Mouse (Mus musculus): Measurements from ENCODE around the gene Fam185a.

The Fam185a gene

DNA sequence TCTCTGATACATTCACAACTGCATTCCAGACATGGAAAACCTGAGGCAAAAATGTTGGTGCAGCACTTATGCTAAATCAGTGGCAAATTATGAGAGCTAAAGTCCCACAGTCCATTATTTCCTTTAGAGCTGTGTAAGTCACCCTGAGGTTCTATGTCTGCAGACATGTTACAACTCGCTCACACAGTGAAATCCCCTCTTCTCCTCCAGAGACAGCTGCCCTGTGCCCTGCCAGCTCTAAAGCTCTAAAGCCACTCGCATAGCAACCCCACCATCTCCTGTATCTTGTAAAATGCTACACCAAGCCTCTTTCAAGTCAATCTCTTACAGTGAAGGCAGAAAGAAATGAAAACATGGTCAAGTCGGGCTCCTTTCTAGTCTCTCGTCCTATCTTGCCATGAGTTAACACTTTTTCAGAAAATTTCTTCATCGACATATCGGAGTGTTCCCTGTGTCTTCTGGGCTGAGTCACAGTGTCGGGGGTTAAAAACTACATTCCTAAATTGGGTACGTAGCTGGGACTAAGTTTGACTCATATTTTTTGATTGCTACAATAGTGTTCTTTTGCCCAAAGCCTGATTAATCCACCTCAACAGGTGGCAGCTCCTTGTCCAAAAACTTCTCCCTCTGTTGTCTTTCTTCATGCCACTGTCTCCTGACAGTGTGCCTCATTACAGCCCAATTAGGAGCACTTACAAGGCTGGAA lies 68.7 kb downstream of the Fam185a start:
- no peak for DNase-seq (ENCODE audit: low spot score)

GRCm38 (mm10) chr5:21494781-21495180 lies 70.0 kb downstream of the Fam185a start:
- DNase-seq (ENCODE audit: low spot score), result no peak

DNA sequence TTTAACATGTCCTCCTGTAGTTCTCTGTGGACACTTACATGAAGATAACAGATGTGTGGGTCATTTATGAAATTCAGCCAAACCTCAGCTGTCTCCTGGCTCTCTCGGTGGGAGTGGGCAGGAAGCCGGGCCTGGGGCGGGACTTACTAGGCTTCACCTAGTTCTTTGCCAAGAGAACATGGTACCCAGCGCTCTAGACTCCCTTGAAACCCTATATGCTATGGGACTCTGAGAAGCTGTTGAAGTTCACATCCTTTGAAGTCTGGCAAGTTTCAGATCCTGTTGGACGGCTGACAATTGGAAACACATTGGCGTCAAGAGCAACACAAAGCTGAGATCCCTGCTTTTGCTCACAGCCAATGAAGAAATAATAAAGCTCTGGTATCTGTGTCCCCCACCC lies 71.6 kb downstream of the Fam185a start:
- DNase-seq (ENCODE audit: low spot score), result peak; percentile 29

DNA sequence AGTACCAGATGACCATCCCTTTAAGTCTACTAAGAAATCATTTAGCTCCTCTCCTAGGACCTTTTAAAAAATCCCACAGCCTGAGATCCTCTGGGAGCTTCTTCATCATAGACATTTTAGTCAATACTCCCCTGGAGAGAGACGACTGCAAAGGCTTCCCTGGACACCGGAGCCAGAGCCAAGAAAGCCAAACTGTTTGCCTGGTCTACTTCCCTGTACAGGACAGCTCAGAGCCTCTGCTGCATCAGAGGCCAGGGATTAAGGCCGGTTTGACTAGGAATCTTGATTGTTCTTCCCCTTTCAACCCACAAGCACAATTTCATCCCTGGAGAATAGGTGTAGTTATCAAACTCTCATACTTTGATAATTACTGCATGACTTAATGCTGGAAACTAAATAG lies 72.1 kb downstream of the Fam185a start:
- no peak for DNase-seq (ENCODE audit: low spot score)

DNA sequence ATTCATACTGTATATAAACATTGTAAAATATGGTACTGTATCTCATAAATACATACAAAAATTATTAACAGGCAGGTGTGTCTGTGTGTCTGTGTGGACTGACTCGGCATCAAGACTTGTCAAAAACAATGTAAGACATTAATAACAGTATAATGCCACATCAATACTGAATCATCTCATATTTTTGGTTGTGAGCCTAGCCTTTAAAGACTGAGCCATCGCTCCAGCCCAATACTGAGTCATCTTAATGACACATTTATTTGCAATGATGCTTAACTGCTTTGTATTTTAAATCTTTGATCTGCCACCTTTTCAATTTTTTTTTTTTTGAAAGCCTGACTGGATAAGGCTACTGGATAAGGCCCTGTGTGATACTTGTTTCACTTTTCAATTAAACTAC lies 73.7 kb downstream of the Fam185a start:
- no peak for DNase-seq (ENCODE audit: low spot score)

DNA sequence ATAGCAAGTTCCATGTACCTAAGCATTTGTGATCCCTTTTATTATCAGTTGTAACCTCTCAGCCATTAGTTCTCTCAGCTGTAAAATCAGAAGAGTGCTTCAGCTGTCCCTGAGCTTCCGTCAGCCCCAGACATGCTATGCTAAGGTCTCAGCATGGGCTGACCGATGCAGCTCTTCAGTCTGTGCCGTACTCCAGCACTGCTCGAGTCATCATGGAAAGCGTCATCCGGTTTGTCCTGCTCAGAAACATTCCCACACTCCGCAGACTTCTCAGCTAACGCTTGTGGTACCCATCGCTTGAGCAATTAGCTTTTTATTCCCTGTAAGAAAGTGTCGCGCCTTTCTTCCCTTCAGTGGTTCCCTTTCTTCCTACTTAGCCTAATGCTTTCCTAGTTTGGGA lies 74.2 kb downstream of the Fam185a start:
- DNase-seq (ENCODE audit: low spot score), result no peak

GRCm38 (mm10) chr5:21500133-21500532 lies 75.4 kb downstream of the Fam185a start:
- DNase-seq (ENCODE audit: low spot score), result no peak

- no peak for DNase-seq (ENCODE audit: low spot score)
Observed at GRCm38 (mm10) chr5:21500941-21501340, 76.2 kb downstream of the Fam185a start.

DNA sequence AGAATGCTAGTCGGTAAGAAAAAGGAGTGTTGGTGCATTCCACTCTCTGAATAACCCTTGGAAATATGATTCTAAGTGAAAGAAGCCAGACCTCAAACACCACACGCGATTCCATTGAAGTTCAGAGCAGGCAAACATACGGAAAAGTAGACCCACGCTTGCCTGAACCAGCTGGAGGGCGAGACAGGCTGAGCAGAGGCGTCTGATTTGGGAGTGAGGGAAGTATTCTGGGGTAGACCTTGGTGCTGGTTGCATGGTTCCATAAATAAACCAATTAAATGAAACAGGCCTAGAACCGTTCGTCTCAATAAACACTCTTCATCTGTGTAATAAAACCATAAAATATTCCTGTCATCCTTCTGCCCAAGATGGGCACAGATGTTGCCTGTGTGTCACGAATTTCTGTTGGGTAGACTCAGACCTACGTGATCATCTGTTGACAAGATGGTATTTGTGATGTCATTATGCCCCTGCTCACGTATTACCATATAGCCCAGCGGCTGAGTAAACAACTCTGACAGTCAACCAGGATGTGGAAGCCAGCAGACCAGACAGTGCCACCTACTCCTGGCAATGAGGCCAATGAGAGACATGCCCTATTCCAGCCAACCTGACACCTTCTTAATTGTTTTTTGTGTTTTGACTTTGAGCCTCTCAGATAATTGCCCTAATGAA lies 78.3 kb downstream of the Fam185a start:
- DNase-seq (ENCODE audit: low spot score), result no peak

GRCm38 (mm10) chr5:21505159-21505558 lies 80.4 kb downstream of the Fam185a start:
- DNase-seq (ENCODE audit: low spot score), result no peak

DNA sequence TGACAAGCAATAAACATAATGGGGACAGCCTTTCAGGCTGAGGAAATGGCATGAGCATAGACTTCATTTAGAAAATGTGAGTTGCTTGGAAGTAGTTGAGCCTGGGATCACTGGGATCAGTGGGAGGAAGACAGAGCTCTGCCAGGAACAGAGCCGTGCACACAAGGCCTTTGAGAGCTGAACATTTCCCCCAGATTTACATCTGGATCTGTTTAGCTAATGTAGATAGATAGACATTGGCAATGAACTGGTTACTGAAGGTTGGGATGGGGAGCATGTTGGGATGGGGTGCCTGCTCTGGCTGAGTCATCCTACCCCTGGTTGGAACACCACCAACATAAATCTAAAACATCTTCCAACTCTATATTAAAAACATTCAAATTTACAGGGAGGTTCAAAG lies 82.1 kb downstream of the Fam185a start:
- DNase-seq (ENCODE audit: low spot score), result no peak

- DNase-seq (ENCODE audit: low spot score), result no peak
Observed at GRCm38 (mm10) chr5:21509801-21510200, 85.0 kb downstream of the Fam185a start.

GRCm38 (mm10) chr5:21513363-21513762 lies 88.6 kb downstream of the Fam185a start:
- DNase-seq (ENCODE audit: low spot score), result no peak

- DNase-seq (ENCODE audit: low spot score), result no peak
Observed at GRCm38 (mm10) chr5:21517562-21517961, 92.8 kb downstream of the Fam185a start.

GRCm38 (mm10) chr5:21518207-21518606 lies 93.4 kb downstream of the Fam185a start:
- no peak for DNase-seq (ENCODE audit: low spot score)

- DNase-seq (ENCODE audit: low spot score), result no peak
Observed at GRCm38 (mm10) chr5:21519166-21519565, 94.4 kb downstream of the Fam185a start.

DNA sequence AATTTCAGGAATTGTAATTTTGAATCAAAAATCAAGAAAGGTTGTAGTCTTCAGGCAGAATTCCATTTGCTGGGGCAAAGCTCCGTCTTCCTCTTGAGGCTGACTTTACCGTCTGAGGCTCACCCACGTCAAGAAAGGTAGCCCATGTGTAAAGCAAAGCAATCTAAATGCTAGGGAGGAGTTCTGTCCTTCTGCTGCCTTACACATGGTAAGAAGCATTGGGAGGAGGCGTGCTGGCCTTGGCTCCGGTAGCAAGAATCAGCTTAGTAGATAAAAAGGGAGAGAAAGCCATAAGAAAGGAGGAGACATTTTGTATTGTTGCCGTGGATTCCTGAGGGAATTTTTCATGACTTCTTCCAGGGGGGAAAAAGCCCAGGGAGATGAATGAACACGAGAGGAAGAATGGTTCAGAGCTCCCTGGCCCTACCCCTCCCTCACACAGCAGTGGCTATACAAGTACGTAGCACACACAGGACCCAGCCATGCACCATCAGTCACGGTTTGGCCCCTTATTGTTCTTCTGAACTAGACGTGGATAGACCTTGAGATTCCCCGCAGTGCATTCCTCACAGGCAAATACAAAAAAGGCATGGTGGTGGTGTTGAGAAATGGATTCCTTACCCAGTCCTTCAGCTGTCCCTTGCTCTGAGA lies 102.2 kb downstream of the Fam185a start:
- no peak for DNase-seq (ENCODE audit: low spot score)

DNA sequence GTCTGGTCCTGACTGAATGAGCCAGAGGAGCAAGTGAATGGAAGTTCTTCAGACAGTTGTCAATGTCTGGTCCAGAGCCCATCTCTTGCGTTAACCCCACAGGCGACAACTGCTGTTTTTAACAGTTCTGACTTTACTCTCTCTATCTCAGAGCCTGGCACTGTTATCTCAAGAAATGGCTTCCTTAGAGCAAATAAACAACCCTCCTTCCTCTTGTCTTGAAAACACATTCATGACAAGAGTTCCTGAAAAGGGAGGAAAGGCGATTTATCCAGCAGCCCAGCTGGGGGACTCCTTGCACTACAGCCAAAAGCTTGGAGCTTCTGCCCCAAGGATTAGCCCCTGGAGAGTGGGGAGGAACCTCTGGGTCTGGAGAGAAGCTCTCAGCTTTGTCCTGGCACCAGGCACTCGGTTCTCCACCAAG lies 102.7 kb downstream of the Fam185a start:
- DNase-seq (ENCODE audit: low spot score), result peak; percentile 28

DNA sequence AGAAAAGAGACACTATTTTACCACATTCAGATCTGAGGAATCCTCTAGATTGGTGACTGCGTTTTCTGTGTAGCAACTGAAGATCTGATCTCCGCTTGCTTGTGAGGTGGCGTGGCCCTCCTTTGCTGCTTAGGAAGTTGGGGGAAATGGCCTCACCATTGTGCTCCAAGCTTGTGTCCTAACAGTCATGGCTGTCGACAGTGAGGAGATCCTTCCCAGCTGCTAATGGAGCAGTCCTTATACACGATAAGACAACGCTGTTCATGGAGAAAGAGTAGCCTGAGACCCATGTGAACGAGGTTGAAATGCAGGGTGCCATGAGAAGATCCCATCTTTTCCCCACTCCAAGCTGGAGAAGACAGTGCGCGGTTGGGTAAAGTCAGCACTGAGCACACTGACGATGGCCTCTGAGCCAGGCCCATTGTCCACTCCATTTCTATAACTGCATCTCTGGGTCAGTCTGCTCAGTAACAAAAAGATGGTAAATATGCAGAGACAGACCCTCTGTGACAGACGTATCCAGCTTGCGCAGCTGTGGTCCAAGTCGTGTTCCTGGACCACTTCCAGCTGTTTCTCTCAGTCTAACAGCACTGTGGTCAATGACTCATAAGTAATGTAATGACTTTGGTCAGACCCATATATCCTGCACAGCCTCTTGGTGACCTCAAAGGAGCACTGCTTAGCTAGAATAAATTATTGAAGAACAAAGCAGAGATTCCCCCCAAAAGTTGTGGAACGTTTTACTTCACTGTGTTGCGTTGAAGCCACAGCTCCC lies 103.5 kb downstream of the Fam185a start:
- no peak for DNase-seq (ENCODE audit: low spot score)

- DNase-seq (ENCODE audit: low spot score), result no peak
Observed at GRCm38 (mm10) chr5:21529110-21529720, 104.5 kb downstream of the Fam185a start.
